Mouse (Mus musculus): Measurements from ENCODE around the gene Col13a1. TPM values are rescaled to one million over a fixed set of nuclear protein-coding genes. Genes with fewer than 3 reads are reported as not detected.

The Col13a1 gene
- polyA plus RNA-seq, 1 experiment from 2014 or later = 9.4 TPM

DNA sequence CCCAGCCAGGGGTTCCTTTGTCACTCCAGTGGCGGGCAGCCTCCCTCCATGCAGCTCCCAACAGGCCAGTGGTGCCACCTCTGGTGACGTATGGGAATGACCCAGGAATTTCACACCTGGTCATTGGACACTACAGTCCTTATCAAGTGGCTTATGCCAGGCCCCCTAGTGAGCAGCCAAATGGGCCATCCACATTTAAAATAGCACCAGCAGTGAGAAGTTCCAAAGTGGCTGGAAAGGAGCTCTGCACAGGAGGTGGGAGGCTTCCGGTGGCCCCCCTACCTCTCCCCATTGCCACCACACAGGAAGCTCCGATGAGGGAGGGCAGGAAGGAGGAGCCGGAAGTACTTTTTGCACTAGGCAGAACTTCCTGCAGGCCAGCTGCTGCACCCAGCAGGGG lies 72.7 kb downstream of the Col13a1 start:
- no peak overlapping the region for H3K27ac ChIP-seq (ENCODE audit: low read depth, low read length)
- H3K4me1 ChIP-seq (ENCODE audit: control insufficient read depth, insufficient read depth, low read length) = peaks cover 8% of the 10 kb centered on the region
- H3K9me3 ChIP-seq (replicated peaks; ENCODE audit: control insufficient read depth, low read length) = 0 out of 2 replicates have a peak, but pooled peaks cover 2% of the 10 kb centered on the region
- H3K27me3 ChIP-seq (ENCODE audit: control insufficient read depth, insufficient read depth, low read length) = no peaks in the 10 kb centered on the region
- ATAC-seq (replicated peaks; ENCODE audit: insufficient number of reproducible peaks, low FRiP score, low TSS enrichment) = peak; percentile 60; the same call in 1 of the 2 replicates
- WGBS (ENCODE audit: insufficient replicate concordance) = 5% methylated on average over 5 of the region's 5 CpGs
- no peak overlapping the region for H3K4me3 ChIP-seq (ENCODE audit: low read depth, low read length)
- H3K36me3 ChIP-seq (ENCODE audit: control insufficient read depth, insufficient read depth, low read length) = no peaks in the 10 kb centered on the region
- H3K4me2 ChIP-seq = peak overlapping the region; percentile 25; the same call in 1 of the 2 replicates
- H3K9ac ChIP-seq (ENCODE audit: low read depth, low read length) = no peak overlapping the region

DNA sequence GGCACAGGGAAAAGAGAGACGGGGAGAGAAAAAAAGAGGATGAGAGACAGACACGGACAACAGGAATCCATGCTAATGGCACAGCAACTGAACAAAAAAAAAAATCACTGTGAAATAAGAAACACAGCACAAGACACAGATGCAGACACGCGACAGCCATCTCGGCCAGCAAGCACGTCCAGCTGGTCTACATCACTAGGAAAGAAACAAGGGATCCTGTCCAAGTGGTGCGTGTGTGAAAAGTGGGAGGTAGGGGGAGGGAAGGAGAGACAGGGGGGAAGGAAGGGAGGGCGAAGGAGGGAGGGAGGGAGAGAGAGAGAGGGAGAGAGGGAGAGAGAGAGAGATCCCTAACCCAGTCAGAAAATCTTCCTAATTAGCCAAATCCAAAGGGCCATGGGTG lies 73.6 kb downstream of the Col13a1 start:
- no peak overlapping the region for H3K4me2 ChIP-seq
- H3K4me1 ChIP-seq (ENCODE audit: control insufficient read depth, insufficient read depth, low read length) = peaks cover 8% of the 10 kb centered on the region
- H3K9ac ChIP-seq (ENCODE audit: low read depth, low read length) = no peak overlapping the region
- H3K9me3 ChIP-seq (replicated peaks; ENCODE audit: control insufficient read depth, low read length) = 0 out of 2 replicates have a peak, but pooled peaks cover 2% of the 10 kb centered on the region
- no peaks in the 10 kb centered on the region for H3K27me3 ChIP-seq (ENCODE audit: control insufficient read depth, insufficient read depth, low read length)
- no peak overlapping the region for H3K4me3 ChIP-seq (ENCODE audit: low read depth, low read length)
- no peak for ATAC-seq (replicated peaks; ENCODE audit: insufficient number of reproducible peaks, low FRiP score, low TSS enrichment)
- 33% methylated on average over 8 of the region's 8 CpGs for WGBS (ENCODE audit: insufficient replicate concordance)
- H3K27ac ChIP-seq (ENCODE audit: low read depth, low read length) = no peak overlapping the region
- no peaks in the 10 kb centered on the region for H3K36me3 ChIP-seq (ENCODE audit: control insufficient read depth, insufficient read depth, low read length)

DNA sequence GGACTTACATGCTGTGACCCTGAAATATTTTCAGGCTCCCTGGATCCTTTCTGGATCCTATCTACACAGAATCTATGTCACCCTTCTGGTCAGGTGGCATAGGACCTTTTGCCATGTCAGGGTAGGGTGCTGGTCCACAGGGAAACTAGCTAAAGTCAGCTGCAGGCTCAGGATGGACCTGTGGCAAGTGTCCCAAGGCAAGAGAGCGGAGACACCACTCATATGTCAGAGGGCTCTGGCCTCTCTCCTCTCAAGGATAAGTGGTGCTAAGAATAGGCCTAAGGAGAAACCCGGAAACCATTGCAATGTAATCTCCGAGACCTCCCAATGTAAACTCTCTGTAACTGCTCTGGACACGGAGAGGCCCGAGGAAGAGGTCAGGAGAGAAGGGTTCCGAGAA lies 80.8 kb downstream of the Col13a1 start:
- H3K9ac ChIP-seq (ENCODE audit: low read depth, low read length) = no peak overlapping the region
- H3K36me3 ChIP-seq (ENCODE audit: control insufficient read depth, insufficient read depth, low read length) = no peaks in the 10 kb centered on the region
- H3K4me2 ChIP-seq = peak overlapping the region; percentile 42
- no peaks in the 10 kb centered on the region for H3K27me3 ChIP-seq (ENCODE audit: control insufficient read depth, insufficient read depth, low read length)
- 38% methylated on average over 6 of the region's 6 CpGs for WGBS (ENCODE audit: insufficient replicate concordance)
- ATAC-seq (replicated peaks; ENCODE audit: insufficient number of reproducible peaks, low FRiP score, low TSS enrichment) = no peak
- H3K27ac ChIP-seq (ENCODE audit: low read depth, low read length) = no peak overlapping the region
- H3K9me3 ChIP-seq (replicated peaks; ENCODE audit: control insufficient read depth, low read length) = no peaks in the 10 kb centered on the region
- H3K4me1 ChIP-seq (ENCODE audit: control insufficient read depth, insufficient read depth, low read length) = peaks cover 4% of the 10 kb centered on the region; the same call in 1 of the 2 replicates
- no peak overlapping the region for H3K4me3 ChIP-seq (ENCODE audit: low read depth, low read length)

DNA sequence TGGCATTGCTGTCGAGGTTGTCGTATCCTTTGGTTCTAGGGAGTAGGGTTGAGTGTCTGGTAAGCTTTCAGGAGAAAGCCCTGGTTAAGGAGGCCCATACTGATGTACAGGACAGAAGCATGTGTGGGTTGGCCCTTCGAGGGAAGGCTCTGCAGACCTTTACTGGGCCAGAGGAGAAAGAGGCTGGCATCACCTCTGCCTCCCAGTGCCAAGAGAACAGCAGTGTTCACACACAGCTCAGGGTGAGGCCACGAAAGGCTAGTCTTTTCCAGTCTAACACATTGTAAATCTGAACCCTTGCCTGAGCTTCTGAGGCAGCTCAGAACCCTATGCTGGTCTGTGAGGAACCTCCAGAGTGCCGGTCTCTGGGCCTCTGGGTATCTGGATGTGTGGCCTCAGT lies 84.3 kb downstream of the Col13a1 start:
- Histone ChIP-seq H3K27me3 (ENCODE audit: control insufficient read depth, insufficient read depth, low read length) (no peaks in the 10 kb centered on the region), H3K9me3 (replicated peaks; ENCODE audit: control insufficient read depth, low read length) (no peaks in the 10 kb centered on the region), H3K36me3 (ENCODE audit: control insufficient read depth, insufficient read depth, low read length) (no peaks in the 10 kb centered on the region), H3K9ac (ENCODE audit: low read depth, low read length) (no peak overlapping the region), H3K4me2 (no peak overlapping the region), H3K4me1 (ENCODE audit: control insufficient read depth, insufficient read depth, low read length) (peaks cover 13% of the 10 kb centered on the region), H3K27ac (ENCODE audit: low read depth, low read length) (no peak overlapping the region), H3K4me3 (ENCODE audit: low read depth, low read length) (no peak overlapping the region)
- ATAC-seq (replicated peaks; ENCODE audit: insufficient number of reproducible peaks, low FRiP score, low TSS enrichment) = no peak
- WGBS (ENCODE audit: insufficient replicate concordance) = 82% methylated on average over 5 of the region's 5 CpGs

DNA sequence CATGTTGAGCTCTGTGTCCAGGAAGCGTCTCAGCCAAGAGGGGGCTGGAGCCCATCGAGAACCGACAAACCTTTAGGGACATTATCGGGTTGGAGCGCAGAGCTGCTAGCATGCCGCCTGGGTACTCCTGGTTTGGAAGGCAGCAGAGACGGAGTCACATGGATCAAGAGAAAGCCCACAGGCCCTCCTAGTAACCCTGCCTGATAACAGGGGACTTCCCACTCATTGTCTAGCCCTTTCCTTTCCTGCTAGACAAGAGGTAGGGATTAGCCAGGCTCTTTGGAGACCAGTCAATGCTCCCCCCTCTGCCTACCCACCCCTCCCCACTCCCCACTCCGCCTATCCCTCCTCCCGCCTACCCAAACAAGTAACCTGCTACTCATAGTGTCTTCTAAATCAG lies 87.8 kb downstream of the Col13a1 start:
- WGBS (ENCODE audit: insufficient replicate concordance) = 47% methylated on average over 9 of the region's 9 CpGs
- Histone ChIP-seq H3K4me2 (no peak overlapping the region), H3K27ac (ENCODE audit: low read depth, low read length) (no peak overlapping the region), H3K4me1 (ENCODE audit: control insufficient read depth, insufficient read depth, low read length) (peaks cover 16% of the 10 kb centered on the region), H3K9ac (ENCODE audit: low read depth, low read length) (no peak overlapping the region), H3K27me3 (ENCODE audit: control insufficient read depth, insufficient read depth, low read length) (no peaks in the 10 kb centered on the region), H3K4me3 (ENCODE audit: low read depth, low read length) (no peak overlapping the region), H3K36me3 (ENCODE audit: control insufficient read depth, insufficient read depth, low read length) (no peaks in the 10 kb centered on the region), H3K9me3 (replicated peaks; ENCODE audit: control insufficient read depth, low read length) (no peaks in the 10 kb centered on the region)
- no peak for ATAC-seq (replicated peaks; ENCODE audit: insufficient number of reproducible peaks, low FRiP score, low TSS enrichment)

DNA sequence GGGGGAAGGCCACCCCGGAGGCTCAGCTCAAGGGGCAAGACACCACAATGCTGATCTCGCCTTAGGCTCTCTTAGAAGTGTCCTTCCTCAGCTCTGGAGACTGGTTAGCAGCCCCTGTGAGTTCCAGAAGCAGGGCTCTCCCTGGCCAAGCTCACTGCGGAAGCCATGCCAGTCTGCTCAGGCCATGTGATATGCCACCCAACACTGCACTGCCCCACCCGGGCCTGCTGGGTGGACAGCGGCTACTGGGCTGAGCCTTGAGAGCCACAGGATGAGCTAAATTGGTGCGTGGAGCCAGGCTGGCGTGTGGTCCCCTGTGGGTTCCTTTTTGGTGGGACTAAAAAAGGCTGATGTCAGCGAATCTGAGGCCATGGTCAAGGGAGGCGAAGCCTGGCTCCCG lies 88.6 kb downstream of the Col13a1 start:
- no peak for ATAC-seq (replicated peaks; ENCODE audit: insufficient number of reproducible peaks, low FRiP score, low TSS enrichment)
- no peak overlapping the region for H3K27ac ChIP-seq (ENCODE audit: low read depth, low read length)
- WGBS (ENCODE audit: insufficient replicate concordance) = 92% methylated on average over 10 of the region's 10 CpGs

DNA sequence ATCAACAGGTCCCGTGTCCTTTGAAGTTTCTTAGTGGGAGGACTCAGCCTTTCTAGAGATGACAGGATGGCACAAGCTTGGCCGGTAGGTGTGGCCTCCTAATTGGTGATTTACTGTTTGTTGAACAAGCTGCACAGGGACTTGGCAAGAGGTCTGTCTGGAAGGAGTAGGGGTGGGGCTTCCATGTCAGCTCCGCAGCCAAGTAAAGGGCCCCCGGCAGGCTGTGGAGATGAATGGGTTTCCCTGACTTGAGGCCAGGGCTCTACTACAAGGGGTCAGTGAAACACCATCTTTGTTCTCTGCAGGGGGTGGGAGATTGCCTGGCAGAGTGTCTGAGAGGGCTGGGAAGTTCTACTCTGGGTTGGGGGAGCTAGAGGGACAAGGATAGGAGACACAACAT lies 99.5 kb downstream of the Col13a1 start:
- H3K36me3 ChIP-seq (ENCODE audit: control insufficient read depth, insufficient read depth, low read length) = no peaks in the 10 kb centered on the region
- H3K4me3 ChIP-seq (ENCODE audit: low read depth, low read length) = no peak overlapping the region
- no peak overlapping the region for H3K9ac ChIP-seq (ENCODE audit: low read depth, low read length)
- H3K4me1 ChIP-seq (ENCODE audit: control insufficient read depth, insufficient read depth, low read length) = peaks cover 27% of the 10 kb centered on the region
- H3K9me3 ChIP-seq (replicated peaks; ENCODE audit: control insufficient read depth, low read length) = no peaks in the 10 kb centered on the region
- WGBS (ENCODE audit: insufficient replicate concordance) = 23% methylated on average over 4 of the region's 4 CpGs
- no peak overlapping the region for H3K27ac ChIP-seq (ENCODE audit: low read depth, low read length)
- H3K4me2 ChIP-seq = no peak overlapping the region; the same call in 1 of the 2 replicates
- no peak for ATAC-seq (replicated peaks; ENCODE audit: insufficient number of reproducible peaks, low FRiP score, low TSS enrichment)
- H3K27me3 ChIP-seq (ENCODE audit: control insufficient read depth, insufficient read depth, low read length) = no peaks in the 10 kb centered on the region

More for the DNA sequence above, 88.6 kb downstream of the Col13a1 start:
- Histone ChIP-seq H3K9me3 (replicated peaks; ENCODE audit: control insufficient read depth, low read length) (no peaks in the 10 kb centered on the region), H3K4me3 (ENCODE audit: low read depth, low read length) (no peak overlapping the region), H3K4me1 (ENCODE audit: control insufficient read depth, insufficient read depth, low read length) (peaks cover 16% of the 10 kb centered on the region), H3K9ac (ENCODE audit: low read depth, low read length) (no peak overlapping the region), H3K4me2 (no peak overlapping the region), H3K36me3 (ENCODE audit: control insufficient read depth, insufficient read depth, low read length) (no peaks in the 10 kb centered on the region), H3K27me3 (ENCODE audit: control insufficient read depth, insufficient read depth, low read length) (no peaks in the 10 kb centered on the region)

DNA sequence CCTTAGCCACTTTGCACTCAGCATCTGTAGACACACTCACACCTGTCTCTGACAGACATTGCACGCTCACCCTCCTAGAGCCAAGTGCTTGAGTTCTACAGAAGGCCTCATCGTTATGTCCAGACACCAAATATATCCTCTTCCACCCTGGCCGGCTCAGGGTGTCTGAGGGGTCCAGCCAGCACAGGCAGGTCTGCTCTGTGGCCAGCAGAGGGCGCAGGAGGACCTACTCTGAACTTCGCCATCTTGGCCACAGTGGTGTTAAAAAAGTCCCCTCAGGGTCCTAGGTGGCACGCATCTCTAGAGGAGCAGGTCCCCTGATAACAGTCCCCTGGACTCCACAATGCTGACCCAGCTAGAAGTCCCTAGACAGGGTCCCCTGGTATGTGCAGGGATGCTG lies 101.1 kb downstream of the Col13a1 start:
- no peaks in the 10 kb centered on the region for H3K27me3 ChIP-seq (ENCODE audit: control insufficient read depth, insufficient read depth, low read length)
- 6% methylated on average over 6 of the region's 6 CpGs for WGBS (ENCODE audit: insufficient replicate concordance)
- no peaks in the 10 kb centered on the region for H3K9me3 ChIP-seq (replicated peaks; ENCODE audit: control insufficient read depth, low read length)
- ATAC-seq (replicated peaks; ENCODE audit: insufficient number of reproducible peaks, low FRiP score, low TSS enrichment) = peak; percentile 39; the same call in 1 of the 2 replicates
- H3K4me1 ChIP-seq (ENCODE audit: control insufficient read depth, insufficient read depth, low read length) = peaks cover 38% of the 10 kb centered on the region
- H3K4me3 ChIP-seq (ENCODE audit: low read depth, low read length) = no peak overlapping the region
- no peaks in the 10 kb centered on the region for H3K36me3 ChIP-seq (ENCODE audit: control insufficient read depth, insufficient read depth, low read length)
- H3K9ac ChIP-seq (ENCODE audit: low read depth, low read length) = no peak overlapping the region; the same call in 1 of the 2 replicates
- H3K4me2 ChIP-seq = no peak overlapping the region
- no peak overlapping the region for H3K27ac ChIP-seq (ENCODE audit: low read depth, low read length)

DNA sequence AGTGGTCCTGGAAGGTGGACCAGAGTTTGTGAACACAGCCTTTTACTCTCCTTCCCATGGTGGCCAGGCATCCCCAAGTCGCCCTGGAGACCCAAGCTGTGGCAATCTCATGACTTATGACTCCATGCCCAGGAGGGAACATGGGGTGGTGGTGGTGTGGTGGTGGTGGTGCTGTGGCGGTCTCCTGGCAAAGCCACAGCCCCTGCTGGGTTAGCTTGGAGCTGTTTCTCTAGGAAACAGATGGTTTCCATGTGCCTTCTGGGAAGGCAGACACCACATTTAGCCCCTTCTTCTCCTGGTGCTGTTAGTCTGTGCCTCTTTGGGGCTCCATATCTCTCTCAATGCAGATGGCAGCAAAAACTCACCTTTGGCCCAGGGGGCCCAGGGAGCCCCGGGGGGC lies 109.1 kb downstream of the Col13a1 start:
- ATAC-seq (replicated peaks; ENCODE audit: insufficient number of reproducible peaks, low FRiP score, low TSS enrichment) = no peak
- no peaks in the 10 kb centered on the region for H3K9me3 ChIP-seq (replicated peaks; ENCODE audit: control insufficient read depth, low read length)
- no peaks in the 10 kb centered on the region; the same call in 1 of the 2 replicates for H3K36me3 ChIP-seq (ENCODE audit: control insufficient read depth, insufficient read depth, low read length)
- peaks cover 21% of the 10 kb centered on the region; the same call in 1 of the 2 replicates for H3K4me1 ChIP-seq (ENCODE audit: control insufficient read depth, insufficient read depth, low read length)
- no peak overlapping the region for H3K4me3 ChIP-seq (ENCODE audit: low read depth, low read length)
- 82% methylated on average over 3 of the region's 3 CpGs for WGBS (ENCODE audit: insufficient replicate concordance)
- no peaks in the 10 kb centered on the region for H3K27me3 ChIP-seq (ENCODE audit: control insufficient read depth, insufficient read depth, low read length)
- no peak overlapping the region for H3K27ac ChIP-seq (ENCODE audit: low read depth, low read length)
- no peak overlapping the region for H3K4me2 ChIP-seq
- H3K9ac ChIP-seq (ENCODE audit: low read depth, low read length) = no peak overlapping the region

Data from heart, embryonic 11.5 days (tissue).